Mouse (Mus musculus): ENCODE results near the gene Nfix. TPM values are rescaled to one million over a fixed set of nuclear protein-coding genes. Genes with fewer than 3 reads are reported as not detected.

The Nfix gene
- polyA plus RNA-seq, 1 experiment from 2014 or later = 2.2 TPM

DNA sequence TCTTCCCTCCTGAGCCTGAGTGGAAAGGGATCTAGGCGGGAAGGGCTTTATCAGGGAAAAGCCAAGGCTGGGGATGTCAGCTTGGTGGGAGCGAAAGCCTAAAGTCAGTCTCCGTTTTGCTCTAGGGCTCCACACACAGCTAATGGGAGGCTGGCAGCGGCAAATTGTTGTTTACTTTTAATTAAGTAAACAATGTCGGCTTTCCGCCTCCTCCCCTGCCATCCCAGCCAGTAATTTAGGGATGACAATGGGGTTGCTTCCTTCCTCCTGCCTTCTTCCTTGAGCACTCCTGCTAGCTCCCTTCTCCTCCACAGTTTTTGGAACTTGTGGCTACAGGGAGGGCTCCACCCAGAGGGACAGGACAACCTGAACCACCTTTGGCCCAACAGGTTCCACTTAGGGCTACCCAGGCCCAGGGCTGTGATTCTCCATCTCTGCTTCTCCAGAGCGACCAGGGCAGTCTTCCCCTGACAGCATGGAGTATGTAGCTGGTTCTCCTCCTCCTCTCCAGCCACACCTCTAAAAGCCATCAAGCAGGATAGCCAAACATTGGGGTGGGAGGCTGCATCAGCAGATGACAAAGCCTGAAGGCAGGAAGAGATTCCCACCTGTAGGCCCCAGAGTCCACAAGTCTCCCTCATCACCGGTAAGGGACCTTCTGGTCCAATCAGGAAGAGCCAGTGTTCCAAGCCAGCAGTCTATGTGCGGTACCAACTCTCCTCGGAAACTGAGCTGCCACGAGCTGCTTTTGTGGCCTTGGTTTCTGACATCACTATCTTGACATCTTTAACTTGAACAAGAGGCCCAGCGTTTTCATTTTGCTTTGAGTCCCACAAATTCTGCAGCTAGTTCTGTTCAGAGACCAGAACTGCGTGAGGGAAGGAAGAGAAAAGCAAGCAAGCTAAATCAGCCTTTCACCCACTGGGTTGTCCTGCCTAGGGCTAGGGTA is 59.0 kb downstream of the Nfix start:
- Histone ChIP-seq H3K4me3 (ENCODE audit: low read depth, low read length) (no peak overlapping the region), H3K27ac (ENCODE audit: low read depth, low read length) (no peak overlapping the region), H3K9ac (ENCODE audit: low read length) (no peak overlapping the region), H3K4me2 (no peak overlapping the region), H3K36me3 (ENCODE audit: control insufficient read depth, insufficient read depth, low read length) (no peaks in the 10 kb centered on the region), H3K27me3 (ENCODE audit: control insufficient read depth, insufficient read depth, low read length) (peaks cover 99% of the 10 kb centered on the region), H3K9me3 (ENCODE audit: control insufficient read depth, low read length) (no peaks in the 10 kb centered on the region), H3K4me1 (ENCODE audit: control insufficient read depth, insufficient read depth, low read length) (peaks cover 53% of the 10 kb centered on the region)
- DNase-seq (ENCODE audit: low spot score, missing footprints) = peak; percentile 90
- ATAC-seq (ENCODE audit: low FRiP score) = no peak
- WGBS = 13% methylated on average over 13 of the region's 13 CpGs

DNA sequence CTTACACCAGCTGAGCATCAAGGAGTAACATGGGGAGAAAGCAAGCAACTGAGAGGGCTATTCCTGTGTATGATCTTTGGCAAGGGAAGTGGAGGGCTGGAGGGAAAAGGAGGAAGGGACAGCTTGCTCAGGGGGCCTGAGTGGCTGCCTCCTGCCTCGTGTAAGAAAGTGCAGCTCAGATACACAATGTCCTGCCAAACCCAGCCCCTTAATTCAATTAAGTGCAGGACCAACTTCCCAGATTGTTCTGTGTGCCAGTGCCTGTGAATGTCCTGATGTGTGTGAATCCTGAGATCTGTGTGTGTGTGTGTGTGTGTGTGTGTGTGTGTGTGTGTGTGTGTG is 60.8 kb downstream of the Nfix start:
- no peak overlapping the region for H3K4me3 ChIP-seq (ENCODE audit: low read depth, low read length)
- H3K9ac ChIP-seq (ENCODE audit: low read length) = no peak overlapping the region; the same call in 1 of the 2 replicates
- 0% methylated on average over 1 of the region's 1 CpGs for WGBS
- H3K27me3 ChIP-seq (ENCODE audit: control insufficient read depth, insufficient read depth, low read length) = peaks cover 99% of the 10 kb centered on the region
- no peak for DNase-seq (ENCODE audit: low spot score, missing footprints)
- no peak overlapping the region for H3K27ac ChIP-seq (ENCODE audit: low read depth, low read length)
- no peaks in the 10 kb centered on the region for H3K9me3 ChIP-seq (ENCODE audit: control insufficient read depth, low read length)
- no peak overlapping the region for H3K4me2 ChIP-seq
- no peak for ATAC-seq (ENCODE audit: low FRiP score)
- H3K4me1 ChIP-seq (ENCODE audit: control insufficient read depth, insufficient read depth, low read length) = peaks cover 37% of the 10 kb centered on the region
- no peaks in the 10 kb centered on the region for H3K36me3 ChIP-seq (ENCODE audit: control insufficient read depth, insufficient read depth, low read length)

DNA sequence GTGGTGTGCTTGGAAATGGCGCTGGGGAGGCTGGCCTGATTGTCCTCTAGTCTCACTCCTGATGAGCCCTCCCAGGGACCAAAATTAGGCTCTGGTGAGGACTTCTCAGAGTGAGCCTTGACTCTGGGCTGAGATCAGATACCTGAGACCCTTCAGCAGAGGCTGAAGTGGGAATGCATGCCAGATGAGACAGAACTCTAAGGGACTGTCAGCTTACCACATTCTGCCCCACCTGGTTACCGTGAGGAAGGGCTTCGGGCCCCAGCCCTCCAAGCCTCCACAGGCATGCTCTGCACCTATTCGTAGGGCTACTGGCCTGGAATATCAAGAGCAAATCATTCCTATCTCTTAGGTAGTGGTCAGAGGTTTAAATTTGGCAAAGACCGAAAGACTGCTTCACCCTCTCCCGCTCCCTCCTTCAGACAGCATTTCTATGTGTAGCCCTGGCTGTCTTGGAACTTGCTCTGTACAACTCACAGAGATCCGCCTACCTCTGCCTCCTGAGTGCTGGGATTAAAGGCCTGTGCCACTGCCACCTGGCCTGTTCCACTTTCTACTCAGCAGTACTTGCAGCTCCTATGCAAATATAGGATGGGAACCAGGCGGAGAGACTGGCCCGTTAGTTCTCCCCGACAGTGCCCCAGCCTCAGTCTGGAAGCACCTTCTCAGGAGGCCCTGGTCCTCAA is 61.3 kb downstream of the Nfix start:
- peaks cover 97% of the 10 kb centered on the region for H3K27me3 ChIP-seq (ENCODE audit: control insufficient read depth, insufficient read depth, low read length)
- no peak overlapping the region for H3K4me2 ChIP-seq
- peak; percentile 90 for DNase-seq (ENCODE audit: low spot score, missing footprints)
- no peaks in the 10 kb centered on the region for H3K9me3 ChIP-seq (ENCODE audit: control insufficient read depth, low read length)
- 23% methylated on average over 10 of the region's 10 CpGs for WGBS
- peaks cover 32% of the 10 kb centered on the region for H3K4me1 ChIP-seq (ENCODE audit: control insufficient read depth, insufficient read depth, low read length)
- no peaks in the 10 kb centered on the region for H3K36me3 ChIP-seq (ENCODE audit: control insufficient read depth, insufficient read depth, low read length)
- H3K9ac ChIP-seq (ENCODE audit: low read length) = peak overlapping the region; percentile 33
- H3K27ac ChIP-seq (ENCODE audit: low read depth, low read length) = no peak overlapping the region
- H3K4me3 ChIP-seq (ENCODE audit: low read depth, low read length) = no peak overlapping the region
- ATAC-seq (ENCODE audit: low FRiP score) = no peak

DNA sequence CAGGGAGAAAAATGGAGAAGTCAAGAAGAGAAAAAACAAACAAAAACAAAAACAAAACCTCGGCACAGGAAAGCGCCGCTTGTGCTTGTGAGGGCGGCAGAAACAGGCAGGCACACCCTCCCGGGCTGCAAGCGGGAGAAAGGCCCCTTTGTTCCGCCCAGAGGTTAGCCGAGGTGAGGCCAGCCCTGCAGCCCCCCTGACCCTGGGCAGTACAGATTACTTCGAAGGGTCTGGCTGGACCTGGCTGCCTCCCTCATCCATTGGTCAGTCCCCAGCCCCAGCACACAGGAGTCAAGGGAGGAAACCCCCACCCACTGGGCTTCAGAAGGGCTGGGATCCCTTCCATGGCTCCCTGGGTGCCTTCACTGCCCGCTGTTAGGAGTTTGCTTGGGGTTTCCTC is 61.9 kb downstream of the Nfix start:
- Histone ChIP-seq H3K9me3 (ENCODE audit: control insufficient read depth, low read length) (no peaks in the 10 kb centered on the region), H3K9ac (ENCODE audit: low read length) (peak overlapping the region; percentile 33), H3K36me3 (ENCODE audit: control insufficient read depth, insufficient read depth, low read length) (no peaks in the 10 kb centered on the region), H3K27me3 (ENCODE audit: control insufficient read depth, insufficient read depth, low read length) (peaks cover 96% of the 10 kb centered on the region), H3K4me2 (peak overlapping the region; percentile 21; the same call in 1 of the 2 replicates), H3K4me1 (ENCODE audit: control insufficient read depth, insufficient read depth, low read length) (peaks cover 27% of the 10 kb centered on the region), H3K4me3 (ENCODE audit: low read depth, low read length) (no peak overlapping the region), H3K27ac (ENCODE audit: low read depth, low read length) (no peak overlapping the region)
- no peak for ATAC-seq (ENCODE audit: low FRiP score)
- DNase-seq (ENCODE audit: low spot score, missing footprints) = no peak
- WGBS = 1% methylated on average over 10 of the region's 10 CpGs

DNA sequence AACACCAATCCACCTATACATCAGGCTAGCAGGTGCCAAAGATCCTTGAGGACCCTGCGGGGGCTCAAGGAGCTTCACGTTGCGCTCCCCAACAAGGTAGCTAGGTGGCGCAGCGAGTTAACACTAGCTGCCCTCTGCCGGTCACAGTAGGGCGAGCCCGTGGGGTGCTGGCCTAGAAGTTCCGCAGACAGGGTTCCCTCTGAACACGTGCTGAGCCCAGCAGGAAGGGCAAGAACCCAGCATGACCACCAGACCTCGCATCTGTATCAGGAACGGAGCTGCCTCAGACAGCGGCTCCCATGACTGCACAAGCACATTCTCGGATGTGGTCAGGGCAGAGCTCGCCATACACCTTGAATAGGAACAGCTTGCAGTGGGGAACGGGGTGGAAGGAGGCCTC is 62.5 kb downstream of the Nfix start:
- under 1% methylated on average over 16 of the region's 16 CpGs for WGBS
- Histone ChIP-seq H3K9me3 (ENCODE audit: control insufficient read depth, low read length) (no peaks in the 10 kb centered on the region), H3K4me1 (ENCODE audit: control insufficient read depth, insufficient read depth, low read length) (peaks cover 21% of the 10 kb centered on the region), H3K36me3 (ENCODE audit: control insufficient read depth, insufficient read depth, low read length) (no peaks in the 10 kb centered on the region), H3K27ac (ENCODE audit: low read depth, low read length) (no peak overlapping the region), H3K4me3 (ENCODE audit: low read depth, low read length) (no peak overlapping the region), H3K27me3 (ENCODE audit: control insufficient read depth, insufficient read depth, low read length) (peaks cover 96% of the 10 kb centered on the region), H3K9ac (ENCODE audit: low read length) (peak overlapping the region; percentile 21; the same call in 1 of the 2 replicates), H3K4me2 (peak overlapping the region; percentile 21)
- DNase-seq (ENCODE audit: low spot score, missing footprints) (peak; percentile 98), ATAC-seq (ENCODE audit: low FRiP score) (peak; percentile 68)

DNA sequence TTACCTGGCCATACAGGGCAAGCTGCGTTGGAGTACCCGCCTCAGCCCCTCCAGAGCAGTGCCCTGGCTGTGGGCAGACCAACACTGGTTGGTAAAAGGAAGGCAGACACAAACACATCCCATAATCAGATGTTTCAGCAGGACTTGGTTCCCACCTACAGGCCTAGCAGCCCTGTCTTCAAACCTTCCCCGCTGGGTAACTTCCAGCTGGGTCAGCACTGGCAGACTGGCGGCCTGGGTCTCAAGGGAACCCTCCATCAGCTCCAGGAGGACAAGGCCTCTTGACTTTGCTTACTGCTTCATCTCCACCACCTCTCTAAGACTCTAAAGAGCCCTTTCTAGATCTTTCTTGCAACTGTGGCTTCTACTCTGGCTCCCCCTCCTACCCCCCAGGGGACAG is 63.6 kb downstream of the Nfix start:
- H3K9ac ChIP-seq (ENCODE audit: low read length) = no peak overlapping the region
- no peak overlapping the region for H3K4me2 ChIP-seq
- no peak overlapping the region for H3K27ac ChIP-seq (ENCODE audit: low read depth, low read length)
- H3K4me1 ChIP-seq (ENCODE audit: control insufficient read depth, insufficient read depth, low read length) = peaks cover 18% of the 10 kb centered on the region
- DNase-seq (ENCODE audit: low spot score, missing footprints) (no peak), ATAC-seq (ENCODE audit: low FRiP score) (no peak)
- peaks cover 89% of the 10 kb centered on the region for H3K27me3 ChIP-seq (ENCODE audit: control insufficient read depth, insufficient read depth, low read length)
- 72% methylated on average over 4 of the region's 4 CpGs for WGBS
- H3K4me3 ChIP-seq (ENCODE audit: low read depth, low read length) = no peak overlapping the region
- no peaks in the 10 kb centered on the region for H3K9me3 ChIP-seq (ENCODE audit: control insufficient read depth, low read length)
- H3K36me3 ChIP-seq (ENCODE audit: control insufficient read depth, insufficient read depth, low read length) = no peaks in the 10 kb centered on the region

DNA sequence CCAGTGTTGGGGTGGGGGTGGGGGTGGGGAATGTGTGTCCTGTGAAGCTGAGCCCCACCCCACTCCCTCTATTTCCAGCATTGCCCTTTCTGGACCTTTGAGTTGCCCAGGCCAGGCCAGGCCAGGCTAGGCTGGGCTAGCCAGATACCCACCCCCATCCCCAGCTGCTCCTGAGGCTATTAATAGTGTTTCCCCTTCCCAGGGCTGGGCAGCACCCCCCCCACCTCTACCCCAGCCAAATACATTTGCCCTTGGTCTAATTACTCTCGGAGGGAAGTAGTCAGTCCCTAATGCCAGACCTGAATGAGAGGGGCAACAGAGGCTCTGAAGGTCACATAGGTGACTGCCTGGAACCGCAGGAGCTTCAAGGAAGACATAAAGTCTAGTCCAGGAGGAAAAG is 64.5 kb downstream of the Nfix start:
- ATAC-seq (ENCODE audit: low FRiP score) (no peak), DNase-seq (ENCODE audit: low spot score, missing footprints) (no peak)
- Histone ChIP-seq H3K9ac (ENCODE audit: low read length) (no peak overlapping the region), H3K4me3 (ENCODE audit: low read depth, low read length) (no peak overlapping the region), H3K27me3 (ENCODE audit: control insufficient read depth, insufficient read depth, low read length) (peaks cover 79% of the 10 kb centered on the region), H3K4me1 (ENCODE audit: control insufficient read depth, insufficient read depth, low read length) (peaks cover 25% of the 10 kb centered on the region), H3K36me3 (ENCODE audit: control insufficient read depth, insufficient read depth, low read length) (no peaks in the 10 kb centered on the region), H3K4me2 (no peak overlapping the region), H3K27ac (ENCODE audit: low read depth, low read length) (no peak overlapping the region), H3K9me3 (ENCODE audit: control insufficient read depth, low read length) (no peaks in the 10 kb centered on the region)
- 54% methylated on average over 2 of the region's 2 CpGs for WGBS

DNA sequence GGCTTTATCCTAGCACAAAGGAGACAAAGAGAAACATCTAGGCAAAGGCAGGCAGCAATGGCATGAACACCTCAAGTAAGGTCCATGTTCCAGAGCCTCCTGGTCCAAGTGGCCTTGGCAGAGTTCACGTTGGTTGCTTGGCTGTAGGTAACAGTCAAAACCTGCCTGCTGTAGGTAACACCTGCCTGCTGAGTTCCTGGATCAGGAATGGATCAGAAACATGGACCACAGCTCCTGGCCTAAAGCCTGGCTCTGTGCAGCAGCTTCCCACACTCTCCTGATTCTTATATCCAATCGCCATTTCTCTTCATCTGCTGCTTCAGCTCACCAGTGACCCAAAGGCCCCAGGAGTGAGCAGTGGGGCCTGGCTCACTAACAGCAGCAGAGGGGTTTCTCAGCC is 65.5 kb downstream of the Nfix start:
- Histone ChIP-seq H3K9ac (ENCODE audit: low read length) (no peak overlapping the region), H3K4me1 (ENCODE audit: control insufficient read depth, insufficient read depth, low read length) (peaks cover 32% of the 10 kb centered on the region), H3K27ac (ENCODE audit: low read depth, low read length) (no peak overlapping the region), H3K9me3 (ENCODE audit: control insufficient read depth, low read length) (no peaks in the 10 kb centered on the region), H3K4me3 (ENCODE audit: low read depth, low read length) (no peak overlapping the region), H3K4me2 (no peak overlapping the region), H3K36me3 (ENCODE audit: control insufficient read depth, insufficient read depth, low read length) (no peaks in the 10 kb centered on the region), H3K27me3 (ENCODE audit: control insufficient read depth, insufficient read depth, low read length) (peaks cover 70% of the 10 kb centered on the region)
- ATAC-seq (ENCODE audit: low FRiP score) = no peak
- WGBS = 82% methylated on average over 2 of the region's 2 CpGs
- no peak for DNase-seq (ENCODE audit: low spot score, missing footprints)

DNA sequence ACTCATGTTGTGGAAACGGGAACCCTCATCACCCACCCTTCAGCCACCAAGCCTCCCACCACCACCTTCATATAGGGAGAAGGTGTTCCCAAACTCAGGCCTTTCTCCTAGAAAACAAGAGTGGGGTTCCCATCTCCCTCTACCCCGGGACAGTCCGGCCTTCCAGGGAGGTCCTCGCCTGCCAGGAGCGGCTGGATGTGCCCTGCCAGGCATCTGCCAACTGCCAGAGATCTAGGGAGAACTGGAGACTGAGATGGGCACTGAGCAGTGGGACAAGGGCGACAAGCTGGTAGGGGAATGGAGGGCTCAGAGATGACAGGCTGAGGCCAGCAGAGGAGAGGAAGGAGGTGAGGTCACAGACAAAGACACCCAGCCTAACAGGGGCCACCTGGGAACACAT is 66.2 kb downstream of the Nfix start:
- H3K9me3 ChIP-seq (ENCODE audit: control insufficient read depth, low read length) = no peaks in the 10 kb centered on the region
- no peak overlapping the region for H3K9ac ChIP-seq (ENCODE audit: low read length)
- H3K4me2 ChIP-seq = no peak overlapping the region
- ATAC-seq (ENCODE audit: low FRiP score) = no peak
- WGBS = 82% methylated on average over 6 of the region's 6 CpGs
- peaks cover 30% of the 10 kb centered on the region for H3K4me1 ChIP-seq (ENCODE audit: control insufficient read depth, insufficient read depth, low read length)
- H3K27ac ChIP-seq (ENCODE audit: low read depth, low read length) = no peak overlapping the region
- H3K36me3 ChIP-seq (ENCODE audit: control insufficient read depth, insufficient read depth, low read length) = no peaks in the 10 kb centered on the region
- no peak for DNase-seq (ENCODE audit: low spot score, missing footprints)
- no peak overlapping the region for H3K4me3 ChIP-seq (ENCODE audit: low read depth, low read length)
- peaks cover 63% of the 10 kb centered on the region for H3K27me3 ChIP-seq (ENCODE audit: control insufficient read depth, insufficient read depth, low read length)

Measured in midbrain, embryonic 11.5 days (tissue).